Mouse (Mus musculus): ENCODE measurements around the gene Cryl1. TPM values are rescaled to one million over a fixed set of nuclear protein-coding genes. Genes with fewer than 3 reads are reported as not detected.

Gene Cryl1
- total and polyA plus RNA-seq, 3 experiments = 17.8 to 22.0 TPM; not detected in 1

- TF ChIP-seq MEF2A (IDR thresholded peaks at IDR 0.05; ENCODE audit: extremely low read depth, insufficient replicate concordance, low read depth, low read length, poor library complexity, severe bottlenecking) (no peak), ZC3H11A (IDR thresholded peaks at IDR 0.05; ENCODE audit: low read depth, low read length) (peak; percentile 48), E2F4 (IDR thresholded peaks at IDR 0.05; ENCODE audit: borderline replicate concordance, low read depth, low read length) (no peak), GATA1 (IDR thresholded peaks at IDR 0.05; ENCODE audit: low read depth, low read length) (no peak), TBP (IDR thresholded peaks at IDR 0.05; ENCODE audit: low read depth, low read length) (no peak), MYB (IDR thresholded peaks at IDR 0.05; ENCODE audit: low read depth, low read length) (no peak), POLR2A (IDR thresholded peaks at IDR 0.05; ENCODE audit: control insufficient read depth in 1 of 2, insufficient read depth in 1 of 2, low read depth in 1 of 2, low read length in 2 of 2, poor library complexity in 1 of 2) (no peak), KAT2A (conservative IDR thresholded peaks at IDR 0.05; ENCODE audit: low read depth, low read length) (no peak), JUND (IDR thresholded peaks at IDR 0.05; ENCODE audit: low read depth, low read length) (no peak), USF1 (IDR thresholded peaks at IDR 0.05; ENCODE audit: low read depth, low read length) (no peak), POLR2AphosphoS5 (IDR thresholded peaks at IDR 0.05; ENCODE audit: borderline replicate concordance, low read depth, low read length) (no peak), MXI1 (IDR thresholded peaks at IDR 0.05; ENCODE audit: low read depth, low read length) (no peak), MAZ (IDR thresholded peaks at IDR 0.05; ENCODE audit: low read depth, low read length) (no peak), RAD21 (IDR thresholded peaks at IDR 0.05; ENCODE audit: low read depth, low read length) (peak; percentile 72), ETS1 (IDR thresholded peaks at IDR 0.05; ENCODE audit: low read depth, low read length) (no peak), NELFE (IDR thresholded peaks at IDR 0.05; ENCODE audit: low read depth, low read length) (no peak), SMC3 (IDR thresholded peaks at IDR 0.05; ENCODE audit: low read depth, low read length) (peak; percentile 64)
These were observed 10.8 kb upstream of the Cryl1 start (continued) for GRCm38 (mm10) chr14:57409106-57409505.

DNA sequence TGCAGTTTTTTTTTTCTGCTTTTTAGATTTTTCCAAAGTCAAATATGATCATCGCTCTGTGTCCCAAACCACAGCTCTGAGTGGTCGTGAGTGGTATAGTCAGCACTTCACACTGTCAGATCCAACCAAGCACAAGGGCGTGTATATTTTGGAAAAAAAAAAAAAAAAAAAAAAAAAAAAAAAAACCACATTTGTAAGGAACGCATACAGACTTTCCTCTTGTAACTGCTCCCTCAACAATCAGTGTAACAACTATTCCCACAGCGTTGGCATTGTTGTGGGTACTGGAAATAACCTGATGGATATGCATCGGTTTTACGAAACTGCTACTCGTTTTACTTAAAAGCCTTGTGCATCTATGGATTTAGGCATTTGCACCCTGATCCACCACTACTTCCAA is 9.8 kb upstream of the Cryl1 start:
- Histone ChIP-seq H3K36me3 (ENCODE audit: control insufficient read depth in 1 of 2, insufficient read depth in 2 of 2, low read length in 2 of 2) (no peaks in the 10 kb centered on the region), H3K27me3 (ENCODE audit: control insufficient read depth in 1 of 2, insufficient read depth in 2 of 2, low read length in 2 of 2) (no peaks in the 10 kb centered on the region), H3K27ac (ENCODE audit: control insufficient read depth, low read depth, low read length) (no peak overlapping the region), H3K9ac (ENCODE audit: control insufficient read depth, low read depth, low read length, poor library complexity, severe bottlenecking) (no peak overlapping the region), H3K9me3 (replicated peaks; ENCODE audit: insufficient read depth, low read length) (no peaks in the 10 kb centered on the region), H3K4me3 (ENCODE audit: control insufficient read depth in 1 of 2, insufficient read depth in 1 of 2, low read depth in 2 of 2, low read length in 2 of 2) (no peak overlapping the region), H3K79me2 (ENCODE audit: control insufficient read depth, insufficient read depth, low read length, poor library complexity) (no peaks in the 10 kb centered on the region), H3K4me1 (ENCODE audit: control insufficient read depth in 1 of 2, insufficient read depth in 2 of 2, low read length in 2 of 2) (peaks cover 0 to 3% of the 10 kb centered on the region in 2 experiments; a peak in 1 of 4 replicates)
- DNase-seq (ENCODE audit: low read depth, low spot score) = no peak
- TF ChIP-seq MYB (IDR thresholded peaks at IDR 0.05; ENCODE audit: low read depth, low read length) (no peak), ZNF384 (IDR thresholded peaks at IDR 0.05; ENCODE audit: low read depth, low read length) (0 out of 2 replicates have a peak, but pooled peaks have one; percentile 7)

Data from MEL (cell line).